Mouse (Mus musculus): ENCODE data around the gene Cr2. TPM values are rescaled to one million over a fixed set of nuclear protein-coding genes. Genes with fewer than 3 reads are reported as not detected.

The Cr2 gene
- polyA plus RNA-seq (2014; fragmentation: Illumina TruSeq; extraction: RNeasy Lipid Tissue Mini Kit (QIAGEN cat#74804)), result 0.68 TPM

GRCm38 (mm10) chr1:195175980-195176931 lies at the start of gene Cr2:
TSS of gene Cr2 (minus strand) at chr1:195176716.

DNA sequence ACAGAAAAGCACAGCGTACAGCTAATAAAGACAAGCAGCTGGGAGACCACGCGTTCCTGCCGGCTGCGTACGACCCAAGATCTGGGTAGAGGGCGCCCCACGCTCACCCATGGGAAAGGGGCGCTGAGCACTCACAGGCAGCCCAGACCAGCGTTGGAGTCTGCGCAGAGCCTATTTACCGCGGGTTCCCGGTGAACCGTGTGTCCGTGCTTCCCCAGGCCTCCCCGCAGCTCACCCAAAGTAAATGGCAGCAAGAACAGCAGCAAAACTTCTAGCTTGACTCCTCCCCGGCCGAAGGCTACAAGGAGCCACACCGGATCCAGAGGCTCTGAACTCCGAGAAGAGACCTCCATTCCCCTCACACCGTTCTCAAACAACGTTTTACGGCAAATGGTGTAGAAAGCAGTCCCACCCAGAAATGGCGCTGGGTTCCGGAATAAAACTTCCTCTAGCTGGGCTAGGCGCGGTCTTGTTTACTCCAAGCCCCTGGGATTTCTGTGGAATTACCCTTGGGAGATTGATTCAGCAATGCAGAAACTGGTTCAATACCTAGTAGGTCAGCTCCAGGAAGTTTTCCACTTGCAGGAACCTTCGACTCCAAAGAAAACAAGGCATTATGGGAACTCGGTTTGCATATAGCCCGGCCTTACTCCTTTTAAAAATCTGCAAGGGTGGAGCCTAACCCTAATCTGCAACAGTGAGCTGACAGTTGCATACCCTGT lies 45.4 kb downstream of the Cr2 start, which contains the start of gene Cr1l:
Gene Cr1l (minus strand): TSS at position 634 of the 722 bp plus-strand sequence.

GRCm38 (mm10) chr1:195092220-195092720 lies 84.2 kb downstream of the Cr2 start, which contains the start of gene Cd46:
TSS of gene Cd46 (minus strand) at chr1:195092249.

Other genes starting within 250 kb of the Cr2 start
- gene Cd34, start 237.9 kb downstream of the Cr2 start, polyA plus RNA-seq (2014; fragmentation: Illumina TruSeq; extraction: RNeasy Lipid Tissue Mini Kit (QIAGEN cat#74804)), result 244 TPM
- gene Cd46, start 84.5 kb downstream of the Cr2 start, polyA plus RNA-seq (2014; fragmentation: Illumina TruSeq; extraction: RNeasy Lipid Tissue Mini Kit (QIAGEN cat#74804)), result 3.4 TPM
- 197 TPM for gene Cr1l, start 45.1 kb downstream of the Cr2 start, polyA plus RNA-seq (2014; fragmentation: Illumina TruSeq; extraction: RNeasy Lipid Tissue Mini Kit (QIAGEN cat#74804))

Measured in ovary, adult 10 weeks (tissue).